Mouse (Mus musculus) embryonic fibroblast, embryonic 13.5 days (primary cell): ENCODE data around the gene Hist1h2bh.

ENCODE experiments used
- CTCF ChIP-seq: IDR thresholded peaks from 2 replicates; pipeline ENCODE4 v1.5.1; 2011; ENCODE audit warnings: mild to moderate bottlenecking, control low read depth, low read length, moderate library complexity, borderline replicate concordance; ENCODE audit not compliant: insufficient read depth
- POLR2A ChIP-seq: IDR thresholded peaks from 2 replicates; pipeline ENCODE4 v1.6.1; 2011; ENCODE audit warnings: low read depth, mild to moderate bottlenecking, control low read depth, low read length, moderate library complexity

DNA sequence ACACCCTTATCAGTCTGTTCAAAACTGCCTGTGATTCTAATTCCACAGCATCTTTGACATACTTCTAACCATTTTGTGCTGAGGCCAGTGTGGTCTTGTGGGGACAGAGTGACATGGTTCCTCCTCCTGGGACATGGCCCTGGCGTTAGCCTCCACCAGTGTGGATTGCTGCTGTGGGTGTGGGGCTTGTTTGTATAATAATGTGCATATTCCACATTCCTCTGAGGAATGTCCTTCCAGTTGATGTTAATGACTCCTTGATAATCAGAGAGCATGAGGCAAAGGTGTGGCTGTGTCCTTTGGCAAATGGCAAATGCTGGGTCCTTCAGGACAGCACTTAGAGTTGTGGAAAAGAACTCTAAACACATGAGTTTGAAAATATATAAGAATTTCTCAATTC is 29.7 kb downstream of the Hist1h2bh start:
- no peak for TF ChIP-seq CTCF
- TF ChIP-seq POLR2A = no peak
